Mouse (Mus musculus) spleen, adult 12 weeks (tissue): ENCODE data around the gene Elp6.

Source experiments
- DNase-seq: peaks from one replicate; pipeline ENCODE4 v3.0.0; 2022; ENCODE audit warnings: low spot score

The Elp6 gene

GRCm38 (mm10) chr9:110361299-110361698 is 56.3 kb downstream of the Elp6 start:
- no peak for DNase-seq

- no peak for DNase-seq
Measured at GRCm38 (mm10) chr9:110362337-110362736, 57.4 kb downstream of the Elp6 start.

GRCm38 (mm10) chr9:110366746-110367145 is 61.8 kb downstream of the Elp6 start:
- DNase-seq = no peak

GRCm38 (mm10) chr9:110369860-110370259 is 64.9 kb downstream of the Elp6 start:
- DNase-seq = no peak
